Mouse (Mus musculus) limb, embryonic 10.5 days (tissue): Measurements from ENCODE around the gene Pdzd2. TPM values are rescaled to one million over a fixed set of nuclear protein-coding genes. Genes with fewer than 3 reads are reported as not detected.

Experiments
- DNase-seq: peaks from one replicate; pipeline ENCODE4 v3.0.0-alpha.2; 2017; ENCODE audit warnings: low spot score
- H3K27ac ChIP-seq: fragments of 300-500 bp; sonication (generic); 2 replicates; pipeline ENCODE4 v1.5.1; 2016; ENCODE audit warnings: mild to moderate bottlenecking
- H3K27me3 ChIP-seq: fragments of 300-500 bp; sonication (generic); 2 replicates; pipeline ENCODE4 v1.6.1; 2016; ENCODE audit warnings: low read depth, mild to moderate bottlenecking; ENCODE audit not compliant: poor library complexity, severe bottlenecking
- H3K36me3 ChIP-seq: fragments of 300-500 bp; sonication (generic); 2 replicates; pipeline ENCODE4 v1.6.1; 2016; ENCODE audit warnings: mild to moderate bottlenecking, moderate library complexity
- H3K4me1 ChIP-seq: fragments of 300-500 bp; sonication (generic); 2 replicates; pipeline ENCODE4 v1.6.1; 2016
- H3K4me3 ChIP-seq: fragments of 300-500 bp; sonication (generic); 2 replicates; pipeline ENCODE4 v1.5.1; 2016; ENCODE audit warnings: mild to moderate bottlenecking, moderate library complexity
- H3K9me3 ChIP-seq: fragments of 300-500 bp; sonication (generic); replicated peaks from 2 replicates; pipeline ENCODE4 v1.6.1; 2016; ENCODE audit warnings: mild to moderate bottlenecking
- WGBS: fragments of 180-500 bp; shearing (Covaris S2); methylation state at CpG from one replicate; pipeline ENCODE4 v1.1.7; 2016; 5-methylcytosine and 5-hydroxymethylcytosine counted together
- polyA plus RNA-seq: library from polyadenylated mRNA; unstranded; fragments of >200 nt; fragmentation: Nextera tagmentation; extraction: Ambion mirVana; gene quantifications from 2 replicates; pipeline ENCODE4 v1.2.1, GENCODE M21; 2016

Pdzd2 gene
- polyA plus RNA-seq, result 5.7 and 16.0 TPM in 2 replicates

DNA sequence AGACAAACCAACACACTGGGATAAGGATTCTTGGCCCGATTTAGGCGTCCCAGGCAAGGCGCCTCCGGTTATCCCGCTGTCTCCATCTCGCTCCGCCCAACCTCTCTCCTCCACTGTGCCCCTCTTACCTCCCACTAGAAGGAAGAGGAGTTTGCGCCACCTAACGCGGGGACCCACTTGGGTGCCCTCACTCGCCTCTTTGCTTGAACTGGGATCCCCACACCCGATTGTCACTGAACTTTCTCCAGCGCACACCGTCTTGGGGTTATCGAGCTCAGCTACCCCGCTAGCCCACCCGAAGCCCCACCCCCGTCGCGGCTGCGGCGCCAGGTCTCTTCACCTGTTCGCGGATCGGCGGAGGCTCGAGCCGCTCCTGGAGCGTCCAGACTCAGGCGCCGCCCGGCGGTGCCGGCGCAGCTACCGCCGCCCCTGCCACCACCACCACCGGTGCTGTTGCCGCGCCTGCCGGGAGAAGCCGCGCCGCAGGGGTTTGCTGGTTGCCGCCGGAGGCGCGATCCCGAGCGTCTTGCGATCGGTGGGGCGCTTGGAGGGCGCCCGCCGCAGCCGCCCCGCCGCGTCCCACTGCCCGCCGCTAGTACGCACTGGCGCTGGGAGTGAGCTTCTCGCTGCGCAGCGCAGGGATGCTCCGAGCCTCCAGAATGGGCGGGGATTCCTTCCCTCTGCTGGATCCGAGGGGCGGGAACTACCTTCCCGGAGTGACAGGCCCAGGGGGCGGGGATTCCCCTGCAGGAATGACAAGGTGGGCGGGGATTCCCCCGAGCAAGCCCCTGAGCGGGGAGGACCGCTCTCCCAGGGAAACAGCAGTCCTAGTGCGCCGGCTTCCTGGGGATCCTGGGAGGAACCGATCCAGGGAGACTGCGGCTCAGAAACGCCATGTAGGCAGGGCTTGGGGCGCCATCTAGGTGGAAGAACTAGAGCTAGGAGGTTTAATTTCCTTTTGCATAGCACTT lies at the start of gene Pdzd2:
Pdzd2 (minus strand) TSS at position 648 of the 971 bp plus-strand sequence.
- peaks cover 30% of the 10 kb centered on the region for H3K4me1 ChIP-seq
- H3K4me3 ChIP-seq, result peak within 1 kb of the TSS; percentile 78
- H3K27ac ChIP-seq, result peak within 1 kb of the TSS; percentile 77
- no peaks in the 10 kb centered on the region for H3K36me3 ChIP-seq
- WGBS, result under 1% methylated on average over 83 of the region's 83 CpGs
- H3K27me3 ChIP-seq, result peaks cover 72% of the 10 kb centered on the region
- H3K9me3 ChIP-seq, result no peaks in the 10 kb centered on the region
- peak; percentile 94 for DNase-seq

DNA sequence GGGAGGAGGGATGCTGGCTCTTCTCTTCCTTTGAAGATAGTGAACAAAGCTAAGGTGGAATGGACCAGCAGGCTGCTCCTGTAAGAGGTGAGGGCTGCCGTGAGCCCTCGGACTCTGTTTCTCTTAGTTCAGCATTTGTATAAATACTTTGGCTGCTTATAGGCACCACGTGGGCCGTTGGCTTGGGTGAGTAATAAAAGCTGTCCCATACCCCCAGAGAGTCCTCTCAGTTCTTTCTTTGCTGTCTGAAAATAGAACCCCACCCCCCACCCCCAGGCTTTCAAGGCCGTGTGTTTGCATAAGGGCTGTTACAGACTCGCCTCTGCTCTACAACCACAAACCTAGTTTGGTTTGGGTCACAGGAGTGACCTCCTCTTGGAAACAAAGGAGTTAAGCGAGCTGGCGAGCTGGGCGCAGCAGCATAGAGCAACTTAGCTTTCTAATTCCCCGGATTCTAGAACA lies 49.7 kb upstream of the Pdzd2 start:
- no peak for DNase-seq
- Histone ChIP-seq H3K4me3 (no peak overlapping the region), H3K4me1 (peaks cover 6% of the 10 kb centered on the region; the same call in 1 of the 2 replicates), H3K27me3 (no peaks in the 10 kb centered on the region), H3K9me3 (no peaks in the 10 kb centered on the region), H3K27ac (peak overlapping the region; percentile 58; the same call in 1 of the 2 replicates), H3K36me3 (no peaks in the 10 kb centered on the region)
- 50% methylated on average over 10 of the region's 10 CpGs for WGBS

GRCm38 (mm10) chr15:12788536-12788935 lies 48.8 kb upstream of the Pdzd2 start:
- no peak overlapping the region for H3K27ac ChIP-seq
- no peaks in the 10 kb centered on the region for H3K36me3 ChIP-seq
- 86% methylated on average over 5 of the region's 5 CpGs for WGBS
- H3K4me1 ChIP-seq, result peaks cover 6% of the 10 kb centered on the region; the same call in 1 of the 2 replicates
- no peak for DNase-seq
- no peak overlapping the region for H3K4me3 ChIP-seq
- no peaks in the 10 kb centered on the region for H3K27me3 ChIP-seq
- H3K9me3 ChIP-seq, result no peaks in the 10 kb centered on the region

DNA sequence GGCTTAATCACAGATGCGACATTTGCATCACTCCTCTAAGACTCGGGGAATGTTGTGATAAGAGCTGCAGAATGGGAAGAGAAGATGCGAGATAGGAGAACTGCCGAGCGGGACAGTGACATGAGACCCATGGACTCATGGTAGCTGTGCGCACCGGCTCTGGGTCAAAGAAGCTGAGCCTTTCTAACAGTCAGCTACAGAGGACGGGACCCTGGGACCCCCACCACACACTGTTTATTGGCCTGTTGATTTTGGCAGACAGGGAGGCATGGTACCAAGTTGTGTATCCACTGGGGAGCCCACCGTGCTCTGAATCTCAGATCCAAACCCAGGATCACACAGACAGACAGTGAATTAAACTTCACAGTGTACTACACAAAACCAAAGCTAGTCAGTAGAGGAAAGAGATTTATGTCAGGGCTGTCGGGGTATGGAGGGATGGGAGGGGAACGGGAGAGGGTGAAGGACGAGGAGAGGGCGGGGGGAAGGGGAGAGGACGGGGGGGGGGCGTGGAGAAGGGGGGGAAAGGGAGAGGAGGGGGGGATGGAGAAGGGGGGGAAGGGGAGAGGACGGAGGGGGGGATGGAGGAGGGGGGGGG lies 42.1 kb upstream of the Pdzd2 start:
- Histone ChIP-seq H3K9me3 (no peaks in the 10 kb centered on the region), H3K4me1 (no peaks in the 10 kb centered on the region), H3K4me3 (no peak overlapping the region), H3K36me3 (no peaks in the 10 kb centered on the region), H3K27ac (no peak overlapping the region), H3K27me3 (no peaks in the 10 kb centered on the region)
- DNase-seq, result no peak
- WGBS, result 70% methylated on average over 14 of the region's 16 CpGs

- H3K27me3 ChIP-seq, result no peaks in the 10 kb centered on the region
- no peaks in the 10 kb centered on the region for H3K4me1 ChIP-seq
- 71% methylated on average over 6 of the region's 6 CpGs for WGBS
- H3K9me3 ChIP-seq, result no peaks in the 10 kb centered on the region
- no peak for DNase-seq
- H3K27ac ChIP-seq, result no peak overlapping the region
- no peaks in the 10 kb centered on the region for H3K36me3 ChIP-seq
- H3K4me3 ChIP-seq, result no peak overlapping the region
Measured at GRCm38 (mm10) chr15:12781296-12781695, 41.6 kb upstream of the Pdzd2 start.

- no peak for DNase-seq
- Histone ChIP-seq H3K9me3 (no peaks in the 10 kb centered on the region), H3K36me3 (no peaks in the 10 kb centered on the region), H3K27ac (no peak overlapping the region), H3K4me3 (no peak overlapping the region), H3K27me3 (no peaks in the 10 kb centered on the region), H3K4me1 (no peaks in the 10 kb centered on the region)
- 87% methylated on average over 11 of the region's 11 CpGs for WGBS
Measured at GRCm38 (mm10) chr15:12774149-12774753, 34.5 kb upstream of the Pdzd2 start.

DNA sequence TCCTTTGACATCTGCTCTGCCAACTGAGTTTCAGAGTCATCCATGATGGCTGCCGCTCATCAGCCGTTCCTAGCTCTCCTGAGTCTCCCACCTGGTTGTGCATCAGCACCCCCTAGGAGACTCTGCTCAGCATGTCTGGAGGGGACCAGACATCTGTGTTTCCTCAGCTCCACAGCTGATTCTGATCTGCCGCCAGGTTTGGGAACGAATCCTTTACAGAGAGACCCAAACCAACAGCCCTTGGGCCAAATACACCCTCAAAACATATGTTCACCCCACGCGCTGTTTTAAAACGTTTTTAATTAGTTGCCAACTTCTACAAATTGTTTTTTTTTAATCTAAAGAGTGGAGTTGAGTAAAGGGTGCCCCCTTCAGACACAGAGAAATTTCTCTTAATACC lies 31.2 kb upstream of the Pdzd2 start:
- WGBS, result 65% methylated on average over 7 of the region's 7 CpGs
- Histone ChIP-seq H3K4me3 (no peak overlapping the region), H3K9me3 (no peaks in the 10 kb centered on the region), H3K27me3 (no peaks in the 10 kb centered on the region), H3K27ac (no peak overlapping the region), H3K4me1 (peaks cover 9% of the 10 kb centered on the region; the same call in 1 of the 2 replicates), H3K36me3 (no peaks in the 10 kb centered on the region)
- DNase-seq, result no peak

DNA sequence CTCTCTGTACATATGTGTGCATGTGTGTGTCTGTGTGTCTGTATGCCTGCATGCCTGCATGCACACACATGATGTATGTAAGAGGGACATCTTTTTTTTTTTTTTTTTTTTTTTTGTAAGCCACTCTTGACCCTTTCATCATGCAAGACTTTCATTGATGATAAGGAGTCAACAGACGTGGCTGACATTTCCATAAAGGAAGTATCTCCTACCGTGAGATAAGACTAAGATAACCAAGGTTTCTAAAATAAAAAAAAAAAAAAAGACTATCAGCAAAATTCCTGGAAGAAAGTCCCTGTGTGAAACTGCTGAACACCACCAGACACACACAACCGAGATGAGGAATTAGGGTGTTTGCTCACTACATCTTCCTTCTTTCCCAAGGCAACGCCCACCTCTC lies 27.1 kb upstream of the Pdzd2 start:
- H3K9me3 ChIP-seq, result no peaks in the 10 kb centered on the region
- H3K4me3 ChIP-seq, result no peak overlapping the region
- no peaks in the 10 kb centered on the region for H3K27me3 ChIP-seq
- peaks cover 24% of the 10 kb centered on the region for H3K4me1 ChIP-seq
- 81% methylated on average over 4 of the region's 4 CpGs for WGBS
- H3K36me3 ChIP-seq, result no peaks in the 10 kb centered on the region
- DNase-seq, result no peak
- H3K27ac ChIP-seq, result no peak overlapping the region

- Histone ChIP-seq H3K9me3 (no peaks in the 10 kb centered on the region), H3K27me3 (no peaks in the 10 kb centered on the region), H3K4me1 (peaks cover 26% of the 10 kb centered on the region), H3K36me3 (no peaks in the 10 kb centered on the region), H3K27ac (peak overlapping the region; percentile 58; the same call in 1 of the 2 replicates), H3K4me3 (no peak overlapping the region)
- 77% methylated on average over 10 of the region's 10 CpGs for WGBS
- no peak for DNase-seq
Measured at GRCm38 (mm10) chr15:12763147-12763546, 23.4 kb upstream of the Pdzd2 start.

- WGBS, result 68% methylated on average over 11 of the region's 11 CpGs
- peak; percentile 36 for DNase-seq
- H3K27ac ChIP-seq, result no peak overlapping the region
Measured at GRCm38 (mm10) chr15:12762258-12762913, 22.7 kb upstream of the Pdzd2 start.

DNA sequence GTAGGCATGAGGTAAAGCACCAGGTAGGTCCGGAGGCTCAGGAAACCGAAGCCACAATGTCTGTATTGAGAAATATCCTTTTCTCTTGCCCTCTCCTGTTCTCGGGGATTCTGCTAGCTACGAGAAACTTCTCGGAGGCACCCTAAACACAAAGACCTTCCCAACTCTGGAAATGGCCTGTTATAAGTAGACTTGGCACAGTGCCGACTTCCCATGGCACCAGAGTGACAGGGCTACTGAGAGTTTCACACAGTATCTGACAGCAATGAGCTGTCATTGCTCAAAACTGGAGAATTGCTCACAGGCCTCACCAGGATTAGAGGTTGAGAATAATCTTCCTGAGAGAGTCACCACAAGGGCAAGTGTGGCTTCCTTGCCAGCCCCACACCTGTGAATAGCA lies 21.0 kb upstream of the Pdzd2 start:
- Histone ChIP-seq H3K9me3 (no peaks in the 10 kb centered on the region), H3K27ac (no peak overlapping the region), H3K4me3 (no peak overlapping the region), H3K4me1 (peaks cover 16% of the 10 kb centered on the region), H3K36me3 (no peaks in the 10 kb centered on the region), H3K27me3 (no peaks in the 10 kb centered on the region)
- DNase-seq, result no peak
- 94% methylated on average over 6 of the region's 6 CpGs for WGBS

More at GRCm38 (mm10) chr15:12762258-12762913, 22.7 kb upstream of the Pdzd2 start:
- H3K9me3 ChIP-seq, result no peaks in the 10 kb centered on the region
- no peaks in the 10 kb centered on the region for H3K36me3 ChIP-seq
- H3K27me3 ChIP-seq, result no peaks in the 10 kb centered on the region
- no peak overlapping the region for H3K4me3 ChIP-seq
- H3K4me1 ChIP-seq, result peaks cover 20% of the 10 kb centered on the region

- Histone ChIP-seq H3K27ac (no peak overlapping the region), H3K36me3 (no peaks in the 10 kb centered on the region), H3K4me3 (no peak overlapping the region), H3K9me3 (no peaks in the 10 kb centered on the region), H3K27me3 (no peaks in the 10 kb centered on the region), H3K4me1 (peaks cover 17% of the 10 kb centered on the region)
- no peak for DNase-seq
- 79% methylated on average over 5 of the region's 5 CpGs for WGBS
Measured at GRCm38 (mm10) chr15:12758461-12758860, 18.7 kb upstream of the Pdzd2 start.
